Mouse (Mus musculus) liver, adult 2 months (tissue): Measurements from ENCODE around the gene Itm2c. TPM values are rescaled to one million over a fixed set of nuclear protein-coding genes. Genes with fewer than 3 reads are reported as not detected.
A peak's percentile ranks its signal among the peaks of the same experiment; 100 is the strongest.

ENCODE experiments used
- DNase-seq: peaks from one replicate; pipeline ENCODE4 v3.0.0-alpha.2; 2011; ENCODE audit warnings: low read depth, low spot score; ENCODE audit errors: extremely low read depth
- H3K27ac ChIP-seq: fragments of 200-500 bp; replicated peaks from 2 replicates; pipeline ENCODE4 v1.5.1; 2012; ENCODE audit warnings: low read depth, mild to moderate bottlenecking, control low read depth, inconsistent platforms, low read length; ENCODE audit not compliant: insufficient read depth
- H3K27me3 ChIP-seq: fragments of 200-500 bp; 2 replicates; pipeline ENCODE4 v1.6.1; 2012; ENCODE audit warnings: mild to moderate bottlenecking, moderate library complexity, low read length, inconsistent platforms; ENCODE audit not compliant: control insufficient read depth, insufficient read depth
- H3K36me3 ChIP-seq: fragments of 200-500 bp; 2 replicates; pipeline ENCODE4 v1.6.1; 2012; ENCODE audit warnings: low read length, inconsistent platforms; ENCODE audit not compliant: control insufficient read depth, insufficient read depth
- H3K4me1 ChIP-seq: fragments of 200-500 bp; 2 replicates; pipeline ENCODE4 v1.6.1; 2011; ENCODE audit warnings: low read length; ENCODE audit not compliant: control insufficient read depth, insufficient read depth
- H3K4me3 ChIP-seq: fragments of 200-500 bp; 2 replicates; pipeline ENCODE4 v1.5.1; 2011; ENCODE audit warnings: low read depth, mild to moderate bottlenecking, control low read depth, low read length, moderate library complexity; ENCODE audit not compliant: insufficient read depth
- H3K79me2 ChIP-seq: fragments of 200-500 bp; 2 replicates; pipeline ENCODE4 v1.6.1; 2012; ENCODE audit warnings: inconsistent platforms, mild to moderate bottlenecking, low read length, moderate library complexity; ENCODE audit not compliant: control insufficient read depth, insufficient read depth
- H3K9ac ChIP-seq: fragments of 200-500 bp; 2 replicates; pipeline ENCODE4 v1.6.1; 2012; ENCODE audit warnings: low read depth, mild to moderate bottlenecking, control low read depth, inconsistent platforms, low read length
- CTCF ChIP-seq: fragments of 200-500 bp; IDR thresholded peaks from 2 replicates; pipeline ENCODE4 v1.5.1; 2011; ENCODE audit warnings: low read depth, low read length, control low read depth
- POLR2A ChIP-seq: fragments of 200-500 bp; IDR thresholded peaks from 2 replicates; pipeline ENCODE4 v1.6.1; 2011; ENCODE audit warnings: low read length, control low read depth; ENCODE audit not compliant: insufficient read depth; ENCODE audit errors: extremely low read depth
- WGBS: fragments of 180-500 bp; shearing (Covaris S2); methylation state at CpG from one replicate; pipeline ENCODE4 v1.1.7; 2018; 5-methylcytosine and 5-hydroxymethylcytosine counted together
- polyA plus RNA-seq: library from polyadenylated mRNA; depleted of rRNA; stranded (reverse); fragments of >200 nt; gene quantifications from 2 replicates; pipeline ENCODE4 v1.2.3, GENCODE M21; 2012; rRNA removed
- total RNA-seq: library from RNA; depleted of rRNA; stranded (reverse); fragments of >200 nt; gene quantifications from 2 replicates; pipeline ENCODE4 v1.2.3, GENCODE M21; 2014; rRNA removed

The Itm2c gene
- total RNA-seq (39.1 and 41.1 TPM in 2 replicates), polyA plus RNA-seq (48.3 and 60.1 TPM in 2 replicates)

DNA sequence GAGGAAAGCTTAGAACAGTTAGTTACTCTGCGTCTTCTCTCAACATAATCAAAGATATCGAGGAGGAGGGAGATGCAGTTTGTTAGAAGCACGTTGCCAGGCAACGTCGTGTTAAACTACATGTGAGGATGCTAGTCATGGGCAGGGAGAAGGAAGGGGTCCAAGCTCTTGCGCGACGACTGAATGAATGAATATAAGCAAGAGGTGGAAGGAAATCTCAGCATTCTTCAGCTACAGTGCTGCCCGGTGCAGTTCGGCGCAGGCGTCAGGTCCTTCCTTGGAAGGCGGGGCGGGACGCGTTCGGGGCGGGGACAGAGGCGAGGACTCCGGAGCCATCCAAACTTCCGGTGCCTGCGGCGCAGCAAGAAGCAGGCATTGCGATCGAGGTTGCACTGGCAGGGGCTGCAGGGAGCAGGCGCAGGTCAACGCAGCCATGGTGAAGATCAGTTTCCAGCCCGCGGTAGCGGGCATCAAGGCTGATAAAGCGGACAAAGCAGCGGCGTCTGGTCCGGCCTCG lies at the start of gene Itm2c:
Gene Itm2c, plus strand, starts transcription at position 51 of the 517 bp plus-strand sequence.
- 1% methylated on average over 35 of the region's 35 CpGs for WGBS
- no peak for TF ChIP-seq CTCF
- peak; percentile 57; the same call in 1 of the 2 replicates for TF ChIP-seq POLR2A
- Histone ChIP-seq H3K27me3 (no peaks in the 10 kb centered on the region), H3K4me3 (peak within 1 kb of the TSS; percentile 71), H3K9ac (peak within 1 kb of the TSS; percentile 39), H3K27ac (no peak within 1 kb of the TSS), H3K36me3 (no peaks in the 10 kb centered on the region), H3K79me2 (no peaks in the 10 kb centered on the region), H3K4me1 (peaks cover 5% of the 10 kb centered on the region; the same call in 1 of the 2 replicates)
- peak; percentile 56 for DNase-seq

DNA sequence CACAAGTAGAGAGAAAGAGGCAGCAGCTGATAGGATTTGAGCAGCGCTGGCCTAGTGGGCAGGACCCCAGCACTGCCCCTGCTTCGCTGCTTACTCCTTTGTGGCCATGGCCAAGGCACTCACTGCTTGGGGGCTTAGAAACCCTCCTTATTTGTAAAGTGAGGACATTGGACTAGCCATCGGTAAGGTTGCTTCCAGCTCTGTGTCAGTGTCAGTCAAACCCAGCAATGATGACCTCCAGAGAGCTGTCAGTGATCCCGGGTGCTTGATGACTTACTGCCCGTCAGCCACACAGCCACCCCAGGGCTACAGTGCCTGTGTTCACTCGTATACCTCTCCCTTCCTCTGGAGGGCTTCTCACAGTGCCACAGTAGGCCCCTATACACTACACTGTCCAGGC lies 49.1 kb upstream of the Itm2c start:
- H3K79me2 ChIP-seq, result no peaks in the 10 kb centered on the region
- WGBS, result 82% methylated on average over 6 of the region's 6 CpGs
- no peaks in the 10 kb centered on the region for H3K4me1 ChIP-seq
- no peaks in the 10 kb centered on the region for H3K27me3 ChIP-seq
- TF ChIP-seq POLR2A (no peak), CTCF (no peak)
- DNase-seq, result no peak
- H3K4me3 ChIP-seq, result no peak overlapping the region
- no peak overlapping the region for H3K9ac ChIP-seq
- H3K36me3 ChIP-seq, result peaks cover 42% of the 10 kb centered on the region
- no peak overlapping the region for H3K27ac ChIP-seq

DNA sequence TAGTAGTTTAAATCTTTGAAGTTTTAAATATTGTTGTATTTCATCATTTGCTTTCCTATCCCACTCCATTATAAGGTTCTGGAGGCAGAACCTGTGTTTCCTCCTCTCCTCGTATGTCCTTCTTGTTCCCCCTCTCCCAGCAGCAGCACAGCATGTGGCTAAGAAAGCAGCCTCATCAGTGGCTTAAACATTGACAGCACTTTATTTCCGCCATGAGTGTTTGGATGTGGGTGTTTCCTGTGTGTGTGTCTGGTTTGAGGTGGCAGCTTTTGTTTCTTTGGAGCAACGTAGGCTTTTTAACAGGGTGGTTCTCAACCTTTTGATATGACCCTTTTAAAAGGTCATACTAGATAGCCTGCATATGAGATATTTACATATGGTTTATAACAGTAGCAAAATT lies 48.6 kb upstream of the Itm2c start:
- Histone ChIP-seq H3K4me3 (no peak overlapping the region), H3K36me3 (peaks cover 44% of the 10 kb centered on the region), H3K27me3 (no peaks in the 10 kb centered on the region), H3K79me2 (no peaks in the 10 kb centered on the region), H3K27ac (no peak overlapping the region), H3K4me1 (no peaks in the 10 kb centered on the region), H3K9ac (no peak overlapping the region)
- TF ChIP-seq CTCF (no peak), POLR2A (no peak)
- DNase-seq, result no peak
- 80% methylated on average over 3 of the region's 3 CpGs for WGBS

DNA sequence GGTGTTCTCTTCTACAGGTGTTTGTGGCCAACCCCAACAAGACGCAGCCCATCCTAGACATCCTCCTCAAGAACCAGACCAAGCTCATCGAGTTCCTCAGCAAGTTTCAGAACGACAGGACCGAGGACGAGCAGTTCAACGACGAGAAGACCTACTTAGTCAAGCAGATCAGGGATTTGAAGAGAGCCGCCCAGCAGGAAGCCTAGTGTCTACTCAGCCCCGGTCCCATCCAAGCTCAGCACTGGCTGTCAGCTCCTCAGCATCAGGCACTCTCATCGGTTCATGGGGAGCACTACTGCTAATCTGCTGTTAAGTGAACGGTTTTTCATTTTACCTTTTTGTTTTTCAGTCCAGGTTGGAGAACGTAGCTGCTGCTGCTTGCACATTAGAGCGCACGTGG lies 45.1 kb upstream of the Itm2c start:
- no peak overlapping the region for H3K27ac ChIP-seq
- no peak overlapping the region for H3K9ac ChIP-seq
- DNase-seq, result no peak
- H3K27me3 ChIP-seq, result no peaks in the 10 kb centered on the region
- peaks cover 35% of the 10 kb centered on the region for H3K36me3 ChIP-seq
- WGBS, result 95% methylated on average over 14 of the region's 14 CpGs
- TF ChIP-seq POLR2A, result no peak
- no peak for TF ChIP-seq CTCF
- H3K4me3 ChIP-seq, result no peak overlapping the region
- H3K4me1 ChIP-seq, result no peaks in the 10 kb centered on the region
- no peaks in the 10 kb centered on the region for H3K79me2 ChIP-seq

DNA sequence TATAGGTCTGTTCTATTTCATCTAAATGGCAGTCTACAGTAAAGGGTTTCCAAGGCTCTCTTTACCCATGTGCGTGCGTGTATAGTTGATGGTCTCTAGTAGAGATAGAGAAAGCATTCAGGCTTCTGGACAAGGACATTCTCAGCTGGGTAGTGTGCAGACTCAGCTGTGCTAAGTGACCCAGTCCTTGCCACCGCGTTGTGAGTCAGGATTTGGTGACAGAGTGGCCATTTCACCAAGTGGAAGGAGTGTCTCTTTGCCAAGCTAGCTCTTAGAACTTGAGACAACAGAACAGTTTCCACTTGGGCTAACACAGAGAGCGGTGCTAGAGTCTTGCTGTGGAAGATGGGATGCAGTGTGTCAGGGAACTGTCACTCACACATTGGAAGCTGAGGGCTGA lies 43.2 kb upstream of the Itm2c start:
- peaks cover 30% of the 10 kb centered on the region for H3K36me3 ChIP-seq

DNA sequence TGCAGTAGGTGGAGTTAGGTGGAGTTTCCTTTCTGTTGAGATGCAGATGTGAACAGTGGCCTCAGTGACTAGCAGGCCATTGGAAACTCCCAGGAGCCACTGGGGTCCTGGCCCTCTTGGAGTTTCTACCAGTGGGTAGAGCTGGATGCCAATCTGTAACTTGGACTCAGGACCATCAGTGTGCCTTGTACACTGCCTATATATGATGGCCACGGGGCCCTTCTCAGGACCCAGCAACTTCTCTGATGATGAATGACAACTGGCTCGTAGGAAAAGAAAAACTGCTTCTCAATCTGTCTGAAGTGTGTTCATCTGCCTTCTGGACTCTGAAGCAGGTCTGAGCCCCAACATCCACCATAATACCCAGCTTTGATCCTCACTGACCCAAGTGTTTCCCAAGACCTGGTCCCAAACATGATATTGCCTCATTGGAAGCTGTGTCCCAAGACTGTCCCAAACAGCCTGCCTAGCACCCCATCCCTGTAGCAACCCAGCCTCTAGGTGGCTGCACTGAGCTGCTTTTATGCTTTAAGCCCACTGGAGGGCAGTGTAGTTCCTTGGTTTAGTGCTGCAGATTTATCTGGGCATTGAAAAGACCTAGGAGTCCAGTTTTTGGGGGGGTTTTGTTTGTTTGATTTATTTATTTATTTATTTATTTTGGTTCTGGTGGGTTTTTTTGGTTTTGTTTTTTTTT lies 40.9 kb upstream of the Itm2c start:
- H3K9ac ChIP-seq, result no peak overlapping the region
- no peak overlapping the region for H3K27ac ChIP-seq
- no peak overlapping the region for H3K4me3 ChIP-seq
- H3K36me3 ChIP-seq, result peaks cover 18% of the 10 kb centered on the region
- H3K4me1 ChIP-seq, result no peaks in the 10 kb centered on the region
- TF ChIP-seq CTCF (peak; percentile 99), POLR2A (no peak)
- WGBS, result 83% methylated on average over 2 of the region's 2 CpGs
- no peaks in the 10 kb centered on the region for H3K79me2 ChIP-seq
- DNase-seq, result peak; percentile 72
- H3K27me3 ChIP-seq, result no peaks in the 10 kb centered on the region

More for the DNA sequence above, 43.2 kb upstream of the Itm2c start:
- no peak overlapping the region for H3K4me3 ChIP-seq
- no peak overlapping the region for H3K9ac ChIP-seq
- H3K27me3 ChIP-seq, result no peaks in the 10 kb centered on the region
- WGBS, result 96% methylated on average over 5 of the region's 5 CpGs
- TF ChIP-seq CTCF, result no peak
- no peak for TF ChIP-seq POLR2A
- no peak for DNase-seq
- H3K4me1 ChIP-seq, result no peaks in the 10 kb centered on the region
- no peaks in the 10 kb centered on the region for H3K79me2 ChIP-seq
- no peak overlapping the region for H3K27ac ChIP-seq
